Mouse (Mus musculus) lung, postnatal 0 days (tissue): ENCODE data around the gene Onecut3.

Experiments
- CTCF ChIP-seq: IDR thresholded peaks from 2 replicates; pipeline ENCODE4 v1.5.1; 2016; ENCODE audit warnings: antibody characterized with exemption, mild to moderate bottlenecking
- EP300 ChIP-seq: IDR thresholded peaks from 2 replicates; pipeline ENCODE4 v1.6.1; 2016; ENCODE audit warnings: antibody characterized with exemption, mild to moderate bottlenecking, control low read depth

DNA sequence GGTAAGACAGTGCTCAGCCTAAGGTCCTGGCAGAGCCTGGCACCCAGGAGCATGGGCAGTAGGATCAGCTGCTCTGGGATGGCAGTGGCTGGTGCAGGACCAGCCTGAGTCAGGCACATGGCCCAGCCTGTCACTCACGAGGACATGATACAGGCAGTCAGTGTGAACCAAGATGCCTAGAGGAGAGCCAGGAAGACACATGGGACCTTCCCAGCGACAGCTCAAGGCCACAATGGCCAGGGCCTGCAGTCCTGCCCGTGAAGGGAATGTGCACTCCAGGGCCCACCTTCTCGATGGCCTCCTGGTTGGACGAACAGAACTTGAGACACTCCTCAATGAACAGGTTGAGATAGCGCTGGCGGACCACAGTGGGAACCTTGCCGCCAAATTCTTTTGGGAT is 51.0 kb downstream of the Onecut3 start:
- TF ChIP-seq CTCF = no peak
- no peak for TF ChIP-seq EP300
